Mouse (Mus musculus) gastrocnemius, postnatal 14 days (tissue): ENCODE results near the gene Mlf1. TPM values are rescaled to one million over a fixed set of nuclear protein-coding genes. Genes with fewer than 3 reads are reported as not detected.

Experiments used
- DNase-seq: peaks from one replicate; pipeline ENCODE4 v3.0.0; 2021; ENCODE audit warnings: mixed read lengths
- intact Hi-C: fragments of 180-260 bp; cut with DNase I; formaldehyde crosslinking; loops from one replicate; pipeline ENCODE4 v1.15.1; 2025; ENCODE audit warnings: low total_unique reads
- total RNA-seq, 2 experiments: library from RNA; stranded (reverse); gene quantifications; 2 replicates each; pipeline ENCODE4 v1.2.3; 2021

Mlf1 gene
- total RNA-seq, 2 experiments from 2014 or later, result 427 to 489 TPM

- no peak for DNase-seq
- intact Hi-C loops, result loop anchor here (10.0 kb wide), 1 partner anchor 75 kb away; no protein-coding TSS in a partner anchor
These were observed 55.6 kb downstream of the Mlf1 start for GRCm38 (mm10) chr3:67429338-67429998.

- peak; percentile 87 for DNase-seq
- intact Hi-C loops, result loop anchor here (10.0 kb wide), 1 partner anchor 75 kb away; no protein-coding TSS in a partner anchor
These were observed 56.1 kb downstream of the Mlf1 start, which contains the start of gene Gfm1 for GRCm38 (mm10) chr3:67429999-67430380. Gene Gfm1 (plus strand): TSS chr3:67430096.

DNA sequence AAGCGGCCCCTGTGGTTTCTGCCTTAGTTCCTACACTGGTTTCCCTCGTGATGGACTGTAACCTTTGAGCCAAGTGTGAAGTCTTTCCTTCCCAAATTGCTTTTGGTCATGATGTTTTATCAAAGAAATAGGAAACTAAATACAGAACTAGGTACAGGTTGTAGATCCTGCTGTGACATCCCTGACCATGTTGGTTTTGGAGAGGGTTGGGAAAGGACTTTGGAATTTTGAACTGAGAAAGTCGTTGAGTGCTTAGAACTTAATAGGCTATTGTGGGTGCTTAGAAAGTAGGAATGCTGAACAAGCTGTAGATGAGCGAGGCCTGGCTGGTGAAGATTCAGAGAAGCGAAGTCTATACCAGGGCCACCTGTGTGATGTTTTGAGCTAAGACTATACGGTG is 60.1 kb downstream of the Mlf1 start:
- intact Hi-C loops, result no loop called here
- DNase-seq, result no peak

DNA sequence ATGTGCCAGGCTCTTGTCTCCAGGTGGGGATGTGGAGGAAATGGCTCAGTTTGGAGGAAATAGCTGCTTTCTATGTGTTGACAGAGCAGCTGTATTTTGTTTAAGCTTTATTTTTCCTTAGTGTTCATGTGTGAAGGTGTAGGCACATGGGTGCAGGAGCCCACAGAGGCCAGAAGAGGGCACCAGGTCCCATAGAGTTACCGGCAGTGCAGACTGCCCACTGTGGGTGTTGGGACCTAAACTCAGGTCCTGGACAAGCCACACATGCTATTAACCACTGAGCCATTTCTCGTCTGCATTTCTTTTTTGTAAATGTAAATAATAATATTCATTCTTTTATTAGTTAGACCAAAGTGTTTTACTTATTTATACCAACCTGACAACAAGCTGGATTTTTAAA is 73.2 kb downstream of the Mlf1 start:
- intact Hi-C loops, result no loop called here
- DNase-seq, result no peak

Other genes with a start within 250 kb of the Mlf1 start
- gene Gm17402, start 1.1 kb downstream of the Mlf1 start, total RNA-seq, result not detected
- gene Gfm1, start 56.0 kb downstream of the Mlf1 start, total RNA-seq, result 10 to 100 TPM; 86.4 to 91.9 TPM
- 1 to 10 TPM; 8.2 to 9.9 TPM for gene Lxn, start 89.8 kb downstream of the Mlf1 start, total RNA-seq
- 1 to 10 TPM; 1.5 to 2.5 TPM for gene Rarres1, start 141.4 kb downstream of the Mlf1 start, total RNA-seq
- gene Mfsd1, start 208.6 kb downstream of the Mlf1 start, total RNA-seq, result 10 to 100 TPM; 19.2 to 22.5 TPM